Mouse (Mus musculus): ENCODE data around the gene Cog1. TPM values are rescaled to one million over a fixed set of nuclear protein-coding genes. Genes with fewer than 3 reads are reported as not detected.

The Cog1 gene
- polyA plus RNA-seq, 1 experiment from 2014 or later = 24.7 TPM

GRCm38 (mm10) chr11:113691318-113691717 is 42.3 kb downstream of the Cog1 start:
- Histone ChIP-seq H3K9me3 (ENCODE audit: control insufficient read depth, low read length) (no peaks in the 10 kb centered on the region), H3K36me3 (ENCODE audit: control insufficient read depth, insufficient read depth, low read length) (peaks cover 50% of the 10 kb centered on the region), H3K27ac (ENCODE audit: low read depth, low read length) (peak overlapping the region; percentile 19; the same call in 1 of the 2 replicates), H3K4me2 (no peak overlapping the region), H3K4me3 (ENCODE audit: low read depth, low read length) (no peak overlapping the region), H3K4me1 (replicated peaks; ENCODE audit: control insufficient read depth, insufficient read depth, low read length) (peaks cover 7% of the 10 kb centered on the region), H3K9ac (ENCODE audit: low read depth, low read length) (no peak overlapping the region), H3K27me3 (replicated peaks; ENCODE audit: control insufficient read depth, insufficient read depth, low read length) (no peaks in the 10 kb centered on the region)
- ATAC-seq (replicated peaks; ENCODE audit: low FRiP score) (no peak), DNase-seq (ENCODE audit: low spot score) (no peak)
- WGBS = 86% methylated on average over 5 of the region's 5 CpGs

GRCm38 (mm10) chr11:113691851-113692250 is 42.9 kb downstream of the Cog1 start:
- H3K27ac ChIP-seq (ENCODE audit: low read depth, low read length) = no peak overlapping the region
- ATAC-seq (replicated peaks; ENCODE audit: low FRiP score) = no peak
- H3K4me2 ChIP-seq = no peak overlapping the region
- peaks cover 3% of the 10 kb centered on the region; the same call in 1 of the 2 replicates for H3K4me1 ChIP-seq (replicated peaks; ENCODE audit: control insufficient read depth, insufficient read depth, low read length)
- no peak for DNase-seq (ENCODE audit: low spot score)
- no peaks in the 10 kb centered on the region for H3K27me3 ChIP-seq (replicated peaks; ENCODE audit: control insufficient read depth, insufficient read depth, low read length)
- no peaks in the 10 kb centered on the region for H3K9me3 ChIP-seq (ENCODE audit: control insufficient read depth, low read length)
- no peak overlapping the region for H3K9ac ChIP-seq (ENCODE audit: low read depth, low read length)
- peaks cover 50% of the 10 kb centered on the region for H3K36me3 ChIP-seq (ENCODE audit: control insufficient read depth, insufficient read depth, low read length)
- 75% methylated on average over 3 of the region's 3 CpGs for WGBS
- no peak overlapping the region for H3K4me3 ChIP-seq (ENCODE audit: low read depth, low read length)

GRCm38 (mm10) chr11:113697571-113697970 is 48.6 kb downstream of the Cog1 start:
- DNase-seq (ENCODE audit: low spot score) = no peak
- ATAC-seq (replicated peaks; ENCODE audit: low FRiP score) = no peak
- Histone ChIP-seq H3K27me3 (replicated peaks; ENCODE audit: control insufficient read depth, insufficient read depth, low read length) (no peaks in the 10 kb centered on the region), H3K4me1 (replicated peaks; ENCODE audit: control insufficient read depth, insufficient read depth, low read length) (no peaks in the 10 kb centered on the region), H3K4me3 (ENCODE audit: low read depth, low read length) (no peak overlapping the region), H3K9ac (ENCODE audit: low read depth, low read length) (no peak overlapping the region), H3K9me3 (ENCODE audit: control insufficient read depth, low read length) (no peaks in the 10 kb centered on the region), H3K27ac (ENCODE audit: low read depth, low read length) (no peak overlapping the region), H3K4me2 (no peak overlapping the region), H3K36me3 (ENCODE audit: control insufficient read depth, insufficient read depth, low read length) (peaks cover 26% of the 10 kb centered on the region)
- WGBS = 81% methylated on average over 5 of the region's 5 CpGs

- DNase-seq (ENCODE audit: low spot score) (no peak), ATAC-seq (replicated peaks; ENCODE audit: low FRiP score) (no peak)
- H3K9ac ChIP-seq (ENCODE audit: low read depth, low read length) = no peak overlapping the region
Observed at GRCm38 (mm10) chr11:113698013-113698545, 49.1 kb downstream of the Cog1 start.

DNA sequence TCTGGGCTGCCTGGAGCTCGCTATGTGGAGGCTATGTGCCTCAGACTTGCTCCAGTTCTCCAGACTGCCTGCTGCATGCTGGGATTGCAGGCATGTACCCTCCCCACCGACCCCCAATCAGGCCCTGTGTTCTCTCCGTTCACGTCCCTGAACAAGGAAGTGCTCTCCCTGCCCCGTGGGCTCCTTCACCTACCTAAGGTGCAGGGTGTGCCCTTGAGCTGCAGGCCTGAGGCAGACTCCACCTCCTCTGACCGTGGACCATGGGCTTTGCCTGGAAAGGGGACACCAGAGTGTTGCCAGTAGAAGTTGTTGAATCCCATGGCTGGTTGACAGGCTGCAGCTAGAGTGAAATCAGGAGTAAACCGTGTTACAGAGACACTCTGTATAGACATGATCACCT is 50.7 kb downstream of the Cog1 start:
- H3K27me3 ChIP-seq (replicated peaks; ENCODE audit: control insufficient read depth, insufficient read depth, low read length) = no peaks in the 10 kb centered on the region
- no peak overlapping the region for H3K4me2 ChIP-seq
- H3K4me3 ChIP-seq (ENCODE audit: low read depth, low read length) = no peak overlapping the region
- H3K36me3 ChIP-seq (ENCODE audit: control insufficient read depth, insufficient read depth, low read length) = peaks cover 16% of the 10 kb centered on the region
- 88% methylated on average over 7 of the region's 7 CpGs for WGBS
- no peak overlapping the region for H3K27ac ChIP-seq (ENCODE audit: low read depth, low read length)
- no peak for DNase-seq (ENCODE audit: low spot score)
- ATAC-seq (replicated peaks; ENCODE audit: low FRiP score) = no peak
- H3K9ac ChIP-seq (ENCODE audit: low read depth, low read length) = no peak overlapping the region
- H3K4me1 ChIP-seq (replicated peaks; ENCODE audit: control insufficient read depth, insufficient read depth, low read length) = no peaks in the 10 kb centered on the region
- no peaks in the 10 kb centered on the region for H3K9me3 ChIP-seq (ENCODE audit: control insufficient read depth, low read length)

More at GRCm38 (mm10) chr11:113698013-113698545, 49.1 kb downstream of the Cog1 start:
- H3K4me3 ChIP-seq (ENCODE audit: low read depth, low read length) = no peak overlapping the region
- H3K27me3 ChIP-seq (replicated peaks; ENCODE audit: control insufficient read depth, insufficient read depth, low read length) = no peaks in the 10 kb centered on the region
- H3K4me2 ChIP-seq = no peak overlapping the region
- 80% methylated on average over 12 of the region's 12 CpGs for WGBS
- no peaks in the 10 kb centered on the region for H3K9me3 ChIP-seq (ENCODE audit: control insufficient read depth, low read length)
- H3K27ac ChIP-seq (ENCODE audit: low read depth, low read length) = no peak overlapping the region
- H3K36me3 ChIP-seq (ENCODE audit: control insufficient read depth, insufficient read depth, low read length) = peaks cover 26% of the 10 kb centered on the region
- H3K4me1 ChIP-seq (replicated peaks; ENCODE audit: control insufficient read depth, insufficient read depth, low read length) = no peaks in the 10 kb centered on the region

- WGBS = 51% methylated on average over 5 of the region's 5 CpGs
Observed at GRCm38 (mm10) chr11:113703758-113704157, 54.8 kb downstream of the Cog1 start.

GRCm38 (mm10) chr11:113705966-113706652 is 57.1 kb downstream of the Cog1 start:
- peaks cover 20% of the 10 kb centered on the region for H3K27me3 ChIP-seq (replicated peaks; ENCODE audit: control insufficient read depth, insufficient read depth, low read length)
- 80% methylated on average over 15 of the region's 15 CpGs for WGBS
- ATAC-seq (replicated peaks; ENCODE audit: low FRiP score) = no peak

More at GRCm38 (mm10) chr11:113703758-113704157, 54.8 kb downstream of the Cog1 start:
- H3K27me3 ChIP-seq (replicated peaks; ENCODE audit: control insufficient read depth, insufficient read depth, low read length) = peaks cover 5% of the 10 kb centered on the region; the same call in 1 of the 2 replicates
- H3K9ac ChIP-seq (ENCODE audit: low read depth, low read length) = no peak overlapping the region
- no peak overlapping the region for H3K4me2 ChIP-seq
- H3K4me1 ChIP-seq (replicated peaks; ENCODE audit: control insufficient read depth, insufficient read depth, low read length) = no peaks in the 10 kb centered on the region
- H3K4me3 ChIP-seq (ENCODE audit: low read depth, low read length) = no peak overlapping the region
- DNase-seq (ENCODE audit: low spot score) (peak; percentile 74), ATAC-seq (replicated peaks; ENCODE audit: low FRiP score) (peak; percentile 38; the same call in 1 of the 2 replicates)
- H3K27ac ChIP-seq (ENCODE audit: low read depth, low read length) = no peak overlapping the region
- no peaks in the 10 kb centered on the region; the same call in 1 of the 2 replicates for H3K36me3 ChIP-seq (ENCODE audit: control insufficient read depth, insufficient read depth, low read length)
- H3K9me3 ChIP-seq (ENCODE audit: control insufficient read depth, low read length) = no peaks in the 10 kb centered on the region

DNA sequence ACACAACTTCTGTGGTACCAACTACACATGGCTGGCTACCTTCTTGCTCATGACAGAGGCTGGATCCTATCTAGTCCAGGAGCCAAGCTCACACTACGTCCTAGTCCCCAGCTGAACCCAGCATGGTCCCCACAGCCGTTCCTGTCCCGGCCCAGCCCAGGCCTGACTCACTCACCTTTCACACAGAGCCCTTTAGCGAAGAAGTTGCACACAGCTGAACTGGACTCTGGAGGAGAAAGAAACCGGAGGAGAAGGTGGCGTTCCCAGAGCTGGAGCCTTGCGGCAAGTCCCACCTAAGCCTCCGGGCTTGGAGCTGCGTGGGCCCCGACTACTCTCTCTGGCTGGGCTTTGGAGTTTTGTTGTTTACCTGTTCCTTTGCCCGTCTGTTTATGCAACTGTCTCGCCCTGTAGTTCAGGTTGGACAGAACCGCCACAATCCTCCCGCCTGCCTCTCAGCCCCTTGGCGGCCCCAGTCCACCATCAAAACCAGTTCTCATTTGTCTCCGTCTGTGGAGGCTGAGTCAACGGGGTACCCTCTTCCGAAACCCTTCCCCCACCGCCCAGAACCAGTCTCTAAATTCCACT is 59.8 kb downstream of the Cog1 start:
- H3K27ac ChIP-seq (ENCODE audit: low read depth, low read length) = no peak overlapping the region
- DNase-seq (ENCODE audit: low spot score) (no peak), ATAC-seq (replicated peaks; ENCODE audit: low FRiP score) (no peak)
- H3K4me2 ChIP-seq = no peak overlapping the region
- H3K4me1 ChIP-seq (replicated peaks; ENCODE audit: control insufficient read depth, insufficient read depth, low read length) = peaks cover 8% of the 10 kb centered on the region
- no peak overlapping the region for H3K4me3 ChIP-seq (ENCODE audit: low read depth, low read length)
- H3K27me3 ChIP-seq (replicated peaks; ENCODE audit: control insufficient read depth, insufficient read depth, low read length) = peaks cover 20% of the 10 kb centered on the region
- H3K9me3 ChIP-seq (ENCODE audit: control insufficient read depth, low read length) = no peaks in the 10 kb centered on the region
- H3K9ac ChIP-seq (ENCODE audit: low read depth, low read length) = no peak overlapping the region
- WGBS = 53% methylated on average over 19 of the region's 19 CpGs
- H3K36me3 ChIP-seq (ENCODE audit: control insufficient read depth, insufficient read depth, low read length) = no peaks in the 10 kb centered on the region; the same call in 1 of the 2 replicates

More at GRCm38 (mm10) chr11:113705966-113706652, 57.1 kb downstream of the Cog1 start:
- Histone ChIP-seq H3K4me3 (ENCODE audit: low read depth, low read length) (no peak overlapping the region), H3K4me2 (no peak overlapping the region), H3K4me1 (replicated peaks; ENCODE audit: control insufficient read depth, insufficient read depth, low read length) (peaks cover 8% of the 10 kb centered on the region), H3K27ac (ENCODE audit: low read depth, low read length) (no peak overlapping the region), H3K9me3 (ENCODE audit: control insufficient read depth, low read length) (no peaks in the 10 kb centered on the region), H3K36me3 (ENCODE audit: control insufficient read depth, insufficient read depth, low read length) (no peaks in the 10 kb centered on the region; the same call in 1 of the 2 replicates), H3K9ac (ENCODE audit: low read depth, low read length) (no peak overlapping the region)
- no peak for DNase-seq (ENCODE audit: low spot score)

All from liver, embryonic 11.5 days (tissue).